Mouse (Mus musculus) forebrain, embryonic 15.5 days (tissue): ENCODE data around the gene Sp100. TPM values are rescaled to one million over a fixed set of nuclear protein-coding genes. Genes with fewer than 3 reads are reported as not detected.
"Not testable (repeated sequence)": the region's sequence is repeated elsewhere in the genome, so short reads cannot be mapped to it uniquely, and the experiment has no call there.

Experiments used
- ATAC-seq: fragments of 200-750 bp; cut with Nextera tagmentation; replicated peaks from 2 replicates; pipeline ENCODE4 v1.8.0; 2017; ENCODE audit warnings: mild to moderate bottlenecking, moderate TSS enrichment, moderate library complexity
- H3K27ac ChIP-seq: fragments of 300-500 bp; sonication (generic); replicated peaks from 2 replicates; pipeline ENCODE4 v1.5.1; 2015; ENCODE audit warnings: mild to moderate bottlenecking, inconsistent platforms
- H3K27me3 ChIP-seq: fragments of 300-500 bp; sonication (generic); 2 replicates; pipeline ENCODE4 v1.6.1; 2015; ENCODE audit warnings: inconsistent platforms
- H3K36me3 ChIP-seq: fragments of 300-500 bp; sonication (generic); 2 replicates; pipeline ENCODE4 v1.6.1; 2015; ENCODE audit warnings: mild to moderate bottlenecking, inconsistent platforms
- H3K4me1 ChIP-seq: fragments of 300-500 bp; sonication (generic); 2 replicates; pipeline ENCODE4 v1.6.1; 2015; ENCODE audit warnings: inconsistent platforms
- H3K4me2 ChIP-seq: fragments of 300-500 bp; sonication (generic); replicated peaks from 2 replicates; pipeline ENCODE4 v1.6.1; 2015; ENCODE audit warnings: mild to moderate bottlenecking, inconsistent platforms
- H3K4me3 ChIP-seq: fragments of 300-500 bp; sonication (generic); 2 replicates; pipeline ENCODE4 v1.5.1; 2015; ENCODE audit warnings: mild to moderate bottlenecking, inconsistent platforms
- H3K9ac ChIP-seq: fragments of 300-500 bp; sonication (generic); replicated peaks from 2 replicates; pipeline ENCODE4 v1.6.1; 2015; ENCODE audit warnings: mild to moderate bottlenecking, inconsistent platforms
- H3K9me3 ChIP-seq: fragments of 300-500 bp; sonication (generic); 2 replicates; pipeline ENCODE4 v1.6.1; 2016; ENCODE audit warnings: inconsistent platforms
- WGBS: fragments of 180-500 bp; shearing (Covaris S2); methylation state at CpG from one replicate; pipeline ENCODE4 v1.1.7; 2015; ENCODE audit warnings: mixed read lengths; 5-methylcytosine and 5-hydroxymethylcytosine counted together
- polyA plus RNA-seq: library from polyadenylated mRNA; unstranded; fragments of >200 nt; fragmentation: Nextera tagmentation; extraction: Ambion mirVana; gene quantifications from 2 replicates; pipeline ENCODE4 v1.2.1, GENCODE M21; 2015

Sp100 gene
- 0.37 and 0.46 TPM in 2 replicates for polyA plus RNA-seq

DNA sequence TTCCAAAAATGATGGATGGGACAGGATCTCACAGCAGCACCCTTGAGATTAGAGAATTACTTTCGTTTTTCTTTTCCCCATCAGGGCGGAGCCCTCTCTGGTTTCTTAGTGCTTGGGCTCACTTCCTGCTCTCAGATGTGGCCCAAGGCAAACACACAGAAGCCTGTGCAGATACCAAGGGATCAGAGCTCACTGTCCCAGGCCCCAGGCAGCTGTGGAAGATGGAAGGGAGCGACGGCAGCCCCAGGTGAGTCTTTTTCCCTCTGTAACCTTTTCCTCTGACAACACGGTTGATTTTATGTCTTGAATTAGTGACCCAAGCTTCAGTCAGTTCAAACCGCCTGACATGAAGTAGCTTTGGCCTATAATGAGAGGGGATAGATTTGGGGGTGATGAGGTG lies at the start of gene Sp100:
Sp100 (plus strand) TSS at position 108 of the 400 bp plus-strand sequence.
- H3K36me3 ChIP-seq, H3K9ac ChIP-seq, H3K4me3 ChIP-seq, ATAC-seq, H3K4me2 ChIP-seq, H3K27ac ChIP-seq, H3K9me3 ChIP-seq, H3K27me3 ChIP-seq, H3K4me1 ChIP-seq: not testable (repeated sequence)
- WGBS: 90% methylated on average over 6 of the region's 6 CpGs

DNA sequence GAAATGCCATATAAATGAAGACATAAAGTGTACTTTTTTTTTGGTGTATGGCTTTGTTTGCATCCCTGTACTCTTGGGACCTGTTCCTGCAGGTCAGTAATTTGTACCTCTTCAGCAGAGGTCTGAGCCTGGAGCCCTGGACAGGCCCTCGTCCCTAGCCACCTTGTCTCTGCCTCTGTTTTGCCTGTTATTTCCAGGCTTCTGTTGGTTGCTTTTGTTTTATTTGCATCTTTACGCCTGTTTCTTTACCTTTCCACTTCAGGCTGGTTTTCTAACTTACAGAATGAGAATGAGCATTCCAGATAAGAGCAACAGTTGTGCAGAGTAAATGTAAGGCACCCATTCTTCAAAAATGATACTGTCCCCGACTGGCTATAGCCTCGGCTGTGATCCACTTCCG lies 49.7 kb upstream of the Sp100 start, which contains the start of gene Sp140:
Sp140 (plus strand) TSS at position 301 of the 400 bp plus-strand sequence.
- not testable (repeated sequence) for H3K27ac ChIP-seq, H3K4me2 ChIP-seq, H3K9ac ChIP-seq, H3K9me3 ChIP-seq, ATAC-seq, H3K4me1 ChIP-seq, H3K27me3 ChIP-seq, H3K36me3 ChIP-seq, H3K4me3 ChIP-seq
- 38% methylated on average over 1 of the region's 5 CpGs for WGBS

DNA sequence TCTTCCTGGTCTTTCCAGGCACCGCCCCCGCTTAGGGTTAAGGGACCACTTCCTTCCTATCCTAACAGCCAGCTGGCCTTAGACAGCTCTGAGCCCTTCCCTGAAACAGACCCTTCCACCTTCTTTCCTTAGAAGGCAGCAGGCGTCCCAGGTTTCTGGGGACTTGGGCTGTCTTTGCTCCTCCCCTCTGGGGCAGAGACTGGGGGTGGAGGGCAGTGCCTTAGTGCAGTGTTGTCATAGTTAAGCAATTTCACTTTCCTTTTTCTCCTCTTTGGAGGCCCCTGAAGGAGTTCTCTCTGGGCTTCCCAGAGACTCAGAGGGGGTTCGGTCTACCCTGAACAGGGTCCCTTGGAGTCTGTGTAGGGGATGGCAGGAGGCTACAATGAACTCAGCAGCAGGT lies 49.0 kb upstream of the Sp100 start:
- H3K4me1 ChIP-seq, H3K36me3 ChIP-seq, H3K9me3 ChIP-seq, H3K27me3 ChIP-seq, H3K9ac ChIP-seq, ATAC-seq, H3K4me2 ChIP-seq, H3K4me3 ChIP-seq, H3K27ac ChIP-seq: not testable (repeated sequence)
- WGBS: 63% methylated on average over 4 of the region's 4 CpGs

DNA sequence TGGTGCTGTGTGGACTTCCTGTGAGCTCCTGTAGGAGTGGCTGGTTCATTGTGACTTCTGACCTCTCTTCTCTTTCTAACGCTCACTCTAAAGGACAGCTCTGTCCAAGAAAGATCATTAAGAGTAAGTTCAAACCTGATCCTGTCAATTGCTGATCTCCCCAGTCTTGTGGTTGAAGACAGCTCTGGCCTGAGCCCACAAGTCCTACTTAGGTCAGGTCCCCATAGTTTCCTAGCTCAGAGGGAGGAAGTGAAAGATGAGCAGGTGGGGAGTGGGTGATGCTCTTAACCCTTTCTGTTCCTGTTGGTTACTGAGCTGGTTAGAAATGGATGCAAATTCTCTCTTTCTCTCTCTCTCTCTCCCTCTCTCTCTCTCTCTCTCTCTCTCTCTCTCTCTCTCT lies 45.4 kb upstream of the Sp100 start:
- not testable (repeated sequence) for H3K4me2 ChIP-seq, H3K27me3 ChIP-seq, H3K27ac ChIP-seq, H3K9ac ChIP-seq, ATAC-seq, H3K4me1 ChIP-seq, H3K36me3 ChIP-seq, H3K4me3 ChIP-seq, H3K9me3 ChIP-seq
- WGBS: 89% methylated on average over 1 of the region's 1 CpGs

DNA sequence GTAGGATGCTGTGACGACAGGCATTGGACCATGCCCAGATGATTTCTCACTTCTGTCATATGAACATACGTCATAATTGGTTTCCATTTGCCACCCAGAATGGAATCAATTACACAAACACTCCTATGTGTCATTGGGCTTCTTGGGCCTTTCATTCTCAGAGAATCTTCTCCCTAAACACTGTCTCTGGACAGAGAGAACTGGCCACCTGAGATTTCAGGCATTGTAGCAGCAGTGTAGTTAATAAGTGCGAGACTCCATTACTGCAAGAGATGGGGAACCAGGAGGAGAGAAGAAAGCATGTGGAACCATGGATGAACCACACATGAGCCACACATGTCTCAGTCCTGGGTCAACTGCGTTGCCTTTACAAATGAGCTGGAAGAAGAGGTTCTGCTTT lies 41.4 kb upstream of the Sp100 start:
- ATAC-seq: not testable (repeated sequence)
- 83% methylated on average over 3 of the region's 4 CpGs for WGBS

DNA sequence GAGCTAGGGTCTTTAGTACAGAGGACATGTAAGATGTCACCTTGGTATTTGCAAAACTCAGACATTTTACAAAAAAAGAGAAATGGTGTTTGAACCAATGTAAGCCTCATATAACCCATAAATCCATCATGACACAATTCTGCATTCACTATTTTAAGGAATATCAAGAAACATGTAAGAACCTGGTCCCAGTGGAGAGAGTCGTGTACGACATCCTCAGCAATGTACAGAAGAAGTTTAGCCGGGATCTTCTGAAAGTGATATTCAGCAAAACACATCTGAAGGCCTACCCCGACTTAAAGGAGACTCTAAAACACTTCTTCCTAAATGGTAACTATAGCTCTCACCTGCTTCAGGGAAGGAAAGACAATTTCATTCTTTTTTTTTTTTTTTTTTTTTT lies 39.2 kb upstream of the Sp100 start:
- not testable (repeated sequence) for H3K9me3 ChIP-seq, ATAC-seq, H3K4me3 ChIP-seq, H3K36me3 ChIP-seq, H3K4me2 ChIP-seq, H3K9ac ChIP-seq, H3K27me3 ChIP-seq, H3K4me1 ChIP-seq, H3K27ac ChIP-seq
- no CpG with 5 or more reads among the region's 4 CpGs for WGBS

More for the DNA sequence above, 41.4 kb upstream of the Sp100 start:
- not testable (repeated sequence) for H3K4me1 ChIP-seq, H3K4me3 ChIP-seq, H3K9me3 ChIP-seq, H3K36me3 ChIP-seq, H3K27ac ChIP-seq, H3K9ac ChIP-seq, H3K27me3 ChIP-seq, H3K4me2 ChIP-seq

DNA sequence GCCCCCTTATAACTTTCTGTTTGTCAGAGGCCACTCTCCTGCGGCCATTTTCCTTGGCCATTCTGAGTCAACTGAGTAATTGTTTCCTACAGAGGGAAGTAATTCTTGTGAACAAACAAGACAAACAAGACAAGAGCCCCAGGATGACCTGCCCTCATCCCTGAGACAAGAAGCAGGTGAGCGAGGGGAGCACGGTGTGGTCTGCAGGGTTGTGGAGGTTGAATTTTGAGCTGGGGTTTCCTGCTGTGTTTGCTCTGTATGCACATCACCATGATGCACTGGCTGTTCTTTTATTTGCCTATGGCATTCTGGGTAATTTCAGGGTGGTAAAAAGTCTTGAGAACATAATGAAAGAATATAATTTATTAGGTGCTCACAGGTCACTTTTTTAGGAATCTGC lies 34.7 kb upstream of the Sp100 start:
- WGBS: 95% methylated on average over 3 of the region's 3 CpGs
- H3K27me3 ChIP-seq, H3K36me3 ChIP-seq, H3K9ac ChIP-seq, H3K27ac ChIP-seq, H3K4me1 ChIP-seq, H3K4me3 ChIP-seq, H3K4me2 ChIP-seq, ATAC-seq, H3K9me3 ChIP-seq: not testable (repeated sequence)

DNA sequence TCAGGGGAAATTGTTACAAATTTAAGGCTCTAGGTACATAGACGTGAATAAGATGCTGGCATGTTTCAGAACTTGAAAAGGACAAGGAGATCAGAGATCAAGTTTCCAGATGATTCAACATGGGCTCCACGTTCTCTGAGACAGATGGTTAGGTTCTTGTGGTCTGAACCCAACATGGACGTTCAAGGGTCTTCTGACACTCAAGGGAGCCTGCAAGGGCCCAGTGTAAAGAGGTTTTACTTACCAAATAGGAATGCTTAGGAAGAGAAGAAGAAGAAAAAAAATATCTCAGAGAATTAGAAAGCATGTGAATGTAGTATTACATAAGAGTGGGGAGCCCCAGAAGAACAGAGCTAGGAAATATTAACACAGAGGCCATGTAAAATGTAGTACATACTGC lies 34.0 kb upstream of the Sp100 start:
- not testable (repeated sequence) for H3K9me3 ChIP-seq, H3K27ac ChIP-seq, H3K4me1 ChIP-seq, H3K9ac ChIP-seq, H3K27me3 ChIP-seq, H3K4me3 ChIP-seq, ATAC-seq, H3K4me2 ChIP-seq, H3K36me3 ChIP-seq
- 65% methylated on average over 3 of the region's 3 CpGs for WGBS

DNA sequence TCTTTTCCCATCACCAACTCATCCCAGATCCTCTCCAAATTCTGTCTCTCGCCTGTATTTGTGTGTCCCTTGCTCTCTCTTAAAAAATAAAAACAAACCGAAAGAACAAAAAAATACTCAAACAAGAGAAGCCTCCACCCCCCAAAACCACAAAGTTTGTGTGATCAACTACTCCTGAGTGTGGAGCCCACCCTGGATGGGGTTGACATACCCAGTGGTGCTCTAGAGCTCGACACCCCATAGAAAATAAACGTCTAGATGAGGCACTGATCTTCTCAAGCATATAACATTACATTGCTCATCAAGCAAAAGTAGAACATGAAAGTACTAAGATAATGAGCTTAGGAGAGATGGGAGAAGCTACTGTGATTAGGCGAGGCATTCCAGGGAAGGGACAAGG lies 32.6 kb upstream of the Sp100 start:
- not testable (repeated sequence) for H3K9me3 ChIP-seq, H3K4me3 ChIP-seq, H3K4me2 ChIP-seq, ATAC-seq, H3K27ac ChIP-seq, H3K36me3 ChIP-seq, H3K4me1 ChIP-seq, H3K9ac ChIP-seq, H3K27me3 ChIP-seq
- WGBS: 66% methylated on average over 4 of the region's 5 CpGs

DNA sequence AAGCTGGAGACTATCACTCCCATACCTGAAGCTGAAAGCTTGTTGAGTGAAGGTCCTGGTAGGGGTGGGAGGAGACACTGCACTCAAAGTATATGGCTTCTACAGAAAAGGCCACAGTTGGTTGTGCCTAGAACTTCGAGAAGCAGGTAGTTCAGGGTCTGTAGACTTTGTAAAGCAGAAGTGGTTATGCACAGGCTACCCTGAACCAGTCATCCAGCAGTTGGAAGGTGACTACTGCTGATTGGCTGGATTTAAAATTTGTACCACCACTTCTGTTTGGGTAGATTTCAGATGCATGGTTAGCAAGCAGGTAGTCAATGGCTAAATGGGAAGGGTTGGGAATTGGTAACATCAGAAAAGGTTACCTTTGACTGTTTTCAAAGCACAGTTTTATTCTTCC lies 31.1 kb upstream of the Sp100 start:
- H3K4me1 ChIP-seq: not testable (repeated sequence)

DNA sequence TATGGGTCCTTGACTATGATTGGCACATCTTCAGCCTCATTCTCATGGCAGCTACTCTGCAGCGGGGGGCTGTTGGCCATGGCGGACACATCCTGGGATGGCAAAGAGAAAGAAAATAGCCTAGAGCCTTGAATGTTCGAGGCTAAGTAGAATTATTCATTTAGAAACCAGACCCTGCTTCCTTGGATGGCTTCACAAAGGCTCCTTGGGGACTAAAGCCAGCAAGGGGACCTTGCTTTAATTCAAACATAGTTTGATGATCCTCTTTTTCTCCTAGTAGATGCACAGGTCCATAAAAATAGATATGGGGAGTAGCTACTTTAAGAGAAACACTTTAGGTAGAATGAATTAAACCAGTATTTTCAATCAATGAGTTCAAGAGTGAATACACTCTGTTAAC lies 12.9 kb upstream of the Sp100 start:
- not testable (repeated sequence) for H3K27me3 ChIP-seq, H3K36me3 ChIP-seq, H3K9ac ChIP-seq, ATAC-seq, H3K9me3 ChIP-seq, H3K4me2 ChIP-seq, H3K27ac ChIP-seq, H3K4me3 ChIP-seq, H3K4me1 ChIP-seq
- 65% methylated on average over 3 of the region's 3 CpGs for WGBS

More for the DNA sequence above, 31.1 kb upstream of the Sp100 start:
- not testable (repeated sequence) for H3K27ac ChIP-seq, H3K27me3 ChIP-seq, H3K4me2 ChIP-seq, H3K4me3 ChIP-seq, H3K9ac ChIP-seq, ATAC-seq, H3K9me3 ChIP-seq, H3K36me3 ChIP-seq
- 42% methylated on average over 1 of the region's 1 CpGs for WGBS

DNA sequence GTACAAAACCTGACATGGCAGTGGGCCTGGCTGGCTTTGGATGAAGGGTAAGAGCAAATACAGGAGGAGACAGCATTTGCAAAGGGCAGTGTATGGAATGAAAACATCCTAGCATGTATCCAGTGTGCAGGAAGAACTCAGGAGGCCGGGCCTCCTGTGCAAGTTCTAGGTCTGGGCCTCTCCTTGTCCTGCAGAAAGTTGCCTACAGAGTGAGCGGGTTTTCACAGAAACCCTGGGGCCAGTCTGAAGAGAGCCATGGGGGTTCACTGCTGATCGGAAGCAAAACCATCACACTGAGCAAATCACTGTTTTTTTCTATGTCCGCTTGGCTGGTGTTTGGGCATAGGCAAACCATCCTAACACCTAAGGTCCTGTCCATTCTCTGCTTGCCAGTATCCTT lies 11.6 kb upstream of the Sp100 start:
- 79% methylated on average over 4 of the region's 4 CpGs for WGBS

DNA sequence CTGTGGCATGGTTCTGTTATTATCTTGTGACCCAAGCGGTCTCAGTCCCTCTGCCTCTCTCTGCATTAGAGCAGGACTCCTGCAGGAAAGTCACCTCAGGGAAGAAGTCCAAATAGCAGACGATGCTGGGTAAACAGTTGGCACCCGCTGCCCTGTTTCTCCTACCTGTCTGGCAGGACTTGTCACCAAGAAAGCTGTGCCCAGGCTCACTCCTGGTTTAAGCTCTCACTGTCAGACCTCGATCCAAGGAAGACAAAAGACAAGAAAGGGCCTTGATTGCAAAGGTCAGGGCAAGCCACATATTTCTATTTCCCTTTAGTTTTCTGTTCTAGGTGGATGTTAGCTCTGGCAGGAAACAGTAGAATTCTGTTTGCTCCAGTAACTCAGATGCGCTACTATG lies 736 bp downstream of the Sp100 start:
- not testable (repeated sequence) for H3K4me2 ChIP-seq, ATAC-seq, H3K36me3 ChIP-seq, H3K4me1 ChIP-seq, H3K27ac ChIP-seq, H3K27me3 ChIP-seq, H3K4me3 ChIP-seq, H3K9ac ChIP-seq, H3K9me3 ChIP-seq
- 78% methylated on average over 4 of the region's 5 CpGs for WGBS

More for the DNA sequence above, 11.6 kb upstream of the Sp100 start:
- not testable (repeated sequence) for H3K4me1 ChIP-seq, H3K4me3 ChIP-seq, ATAC-seq, H3K9ac ChIP-seq, H3K4me2 ChIP-seq, H3K9me3 ChIP-seq, H3K36me3 ChIP-seq, H3K27me3 ChIP-seq, H3K27ac ChIP-seq
